Mouse (Mus musculus) midbrain, embryonic 13.5 days (tissue): ENCODE measurements around the gene Prkar1a. TPM values are rescaled to one million over a fixed set of nuclear protein-coding genes. Genes with fewer than 3 reads are reported as not detected.
"Not testable (repeated sequence)": the region's sequence is repeated elsewhere in the genome, so short reads cannot be mapped to it uniquely, and the experiment has no call there.

Source experiments
- ATAC-seq: fragments of 200-750 bp; cut with Nextera tagmentation; 2 replicates; pipeline ENCODE4 v1.8.0; 2017; ENCODE audit warnings: mild to moderate bottlenecking, moderate TSS enrichment, moderate library complexity
- H3K27ac ChIP-seq: fragments of 300-500 bp; sonication (generic); 2 replicates; pipeline ENCODE4 v1.5.1; 2015; ENCODE audit warnings: inconsistent platforms, mild to moderate bottlenecking, moderate library complexity
- H3K27me3 ChIP-seq: fragments of 300-500 bp; sonication (generic); 2 replicates; pipeline ENCODE4 v1.6.1; 2015; ENCODE audit warnings: mild to moderate bottlenecking, inconsistent platforms
- H3K36me3 ChIP-seq: fragments of 300-500 bp; sonication (generic); 2 replicates; pipeline ENCODE4 v1.6.1; 2015; ENCODE audit warnings: mild to moderate bottlenecking, inconsistent platforms
- H3K4me1 ChIP-seq: fragments of 300-500 bp; sonication (generic); replicated peaks from 2 replicates; pipeline ENCODE4 v1.6.1; 2015; ENCODE audit warnings: inconsistent platforms
- H3K4me2 ChIP-seq: fragments of 300-500 bp; sonication (generic); replicated peaks from 2 replicates; pipeline ENCODE4 v1.6.1; 2015; ENCODE audit warnings: moderate library complexity, mild to moderate bottlenecking, inconsistent platforms
- H3K4me3 ChIP-seq: fragments of 300-500 bp; sonication (generic); replicated peaks from 2 replicates; pipeline ENCODE4 v1.5.1; 2015; ENCODE audit warnings: mild to moderate bottlenecking, inconsistent platforms
- H3K9ac ChIP-seq: fragments of 300-500 bp; sonication (generic); replicated peaks from 2 replicates; pipeline ENCODE4 v1.6.1; 2015; ENCODE audit warnings: mild to moderate bottlenecking, inconsistent platforms
- H3K9me3 ChIP-seq: fragments of 300-500 bp; sonication (generic); 2 replicates; pipeline ENCODE4 v1.6.1; 2016; ENCODE audit warnings: mild to moderate bottlenecking, inconsistent platforms
- WGBS: fragments of 180-500 bp; shearing (Covaris S2); methylation state at CpG from one replicate; pipeline ENCODE4 v1.1.7; 2015; 5-methylcytosine and 5-hydroxymethylcytosine counted together
- polyA plus RNA-seq: library from polyadenylated mRNA; unstranded; fragments of >200 nt; fragmentation: Nextera tagmentation; extraction: Ambion mirVana; gene quantifications from 2 replicates; pipeline ENCODE4 v1.2.1, GENCODE M21; 2015

Gene Prkar1a
- 471 and 522 TPM in 2 replicates for polyA plus RNA-seq

DNA sequence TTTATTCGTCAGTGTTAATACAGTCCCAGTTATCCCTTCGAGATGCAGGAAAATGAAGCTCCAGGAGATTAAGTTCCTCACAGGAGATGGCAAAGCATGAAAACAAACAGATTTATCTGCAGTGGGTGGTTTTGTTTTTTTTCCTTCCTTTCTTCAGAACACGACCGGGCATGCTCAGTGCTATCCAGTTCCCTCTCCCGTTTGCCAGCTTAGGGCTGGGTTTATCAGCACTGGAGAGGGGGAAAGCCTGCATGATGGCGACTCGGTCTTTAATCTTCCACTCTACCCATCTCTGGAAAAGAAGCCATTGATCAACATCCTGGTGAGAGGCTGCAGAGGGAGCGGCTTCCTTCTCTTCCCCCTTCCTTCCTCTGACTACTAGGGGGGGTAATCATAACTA, at the start of gene Prkar1a:
Prkar1a (plus strand) TSS at position 200 of the 400 bp plus-strand sequence.
- H3K4me2 ChIP-seq, result peak within 1 kb of the TSS; percentile 88
- H3K4me3 ChIP-seq, result peak within 1 kb of the TSS; percentile 97
- peaks cover 11% of the 10 kb centered on the region for H3K36me3 ChIP-seq
- no peaks in the 10 kb centered on the region for H3K27me3 ChIP-seq
- H3K4me1 ChIP-seq, result peaks cover 49% of the 10 kb centered on the region
- no peak for ATAC-seq
- H3K27ac ChIP-seq, result peak within 1 kb of the TSS; percentile 98
- WGBS, result 31% methylated on average over 8 of the region's 8 CpGs
- peak within 1 kb of the TSS; percentile 97 for H3K9ac ChIP-seq
- no peaks in the 10 kb centered on the region for H3K9me3 ChIP-seq

DNA sequence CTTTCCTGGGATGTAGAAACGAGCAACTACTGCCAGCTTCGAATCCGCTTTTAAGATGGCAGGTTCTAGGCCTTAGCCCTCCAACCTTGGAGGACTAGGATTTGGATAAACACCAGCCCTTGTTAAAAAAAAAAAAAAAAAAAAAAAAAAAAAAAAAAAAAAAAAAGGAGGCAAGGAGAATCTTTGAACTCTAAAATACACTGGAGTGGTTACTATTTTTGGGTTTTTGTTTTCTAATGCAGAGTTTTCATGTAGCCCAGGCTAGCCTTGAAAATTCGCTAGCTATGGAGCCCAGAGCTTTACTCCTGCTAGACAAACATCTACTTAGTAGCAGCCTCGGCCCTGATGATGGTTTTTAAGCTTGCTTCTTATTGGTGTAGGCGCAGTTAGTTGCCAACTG, 41.6 kb upstream of the Prkar1a start:
- Histone ChIP-seq H3K4me3 (no peak overlapping the region), H3K36me3 (no peaks in the 10 kb centered on the region), H3K4me2 (no peak overlapping the region), H3K27ac (no peak overlapping the region), H3K9ac (no peak overlapping the region), H3K27me3 (no peaks in the 10 kb centered on the region), H3K9me3 (no peaks in the 10 kb centered on the region), H3K4me1 (peaks cover 15% of the 10 kb centered on the region)
- no peak for ATAC-seq
- 82% methylated on average over 6 of the region's 6 CpGs for WGBS

DNA sequence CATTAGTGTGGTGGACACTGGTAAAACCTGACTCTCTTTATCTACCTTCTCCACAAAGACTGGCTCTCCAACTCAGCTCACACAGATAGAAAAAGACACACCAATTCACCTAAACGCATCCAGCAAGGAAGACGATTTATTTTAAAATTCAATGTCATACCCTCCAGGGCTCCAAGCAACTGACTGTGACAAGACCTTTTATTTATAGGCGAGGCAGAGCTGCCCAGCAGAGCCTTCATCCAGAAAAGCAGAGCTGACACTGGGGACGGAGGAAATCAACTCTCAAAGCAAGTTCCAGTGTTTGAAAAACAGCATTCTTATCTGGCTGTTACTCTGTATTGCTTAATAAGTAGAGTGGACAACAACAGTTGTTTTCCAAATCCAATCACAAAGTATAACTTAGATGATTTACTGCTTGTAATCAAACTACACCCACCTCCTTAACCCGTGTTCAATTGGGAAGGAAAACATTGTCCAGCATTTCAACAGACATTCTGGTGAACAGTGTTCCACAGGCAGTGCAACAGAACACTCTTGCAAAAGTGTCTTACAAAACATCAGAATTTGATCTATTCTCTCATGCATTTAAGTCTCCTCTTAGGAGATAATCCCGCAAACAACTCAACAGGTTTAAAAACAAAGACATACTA, 40.1 kb upstream of the Prkar1a start:
- ATAC-seq, result no peak
- no peak overlapping the region for H3K27ac ChIP-seq
- H3K9ac ChIP-seq, result no peak overlapping the region
- no peak overlapping the region for H3K4me3 ChIP-seq
- 0 out of 2 replicates have a peak, but pooled peaks cover 3% of the 10 kb centered on the region for H3K27me3 ChIP-seq
- H3K4me2 ChIP-seq, result no peak overlapping the region
- 70% methylated on average over 6 of the region's 6 CpGs for WGBS
- no peaks in the 10 kb centered on the region for H3K36me3 ChIP-seq
- H3K9me3 ChIP-seq, result no peaks in the 10 kb centered on the region
- peaks cover 15% of the 10 kb centered on the region for H3K4me1 ChIP-seq

DNA sequence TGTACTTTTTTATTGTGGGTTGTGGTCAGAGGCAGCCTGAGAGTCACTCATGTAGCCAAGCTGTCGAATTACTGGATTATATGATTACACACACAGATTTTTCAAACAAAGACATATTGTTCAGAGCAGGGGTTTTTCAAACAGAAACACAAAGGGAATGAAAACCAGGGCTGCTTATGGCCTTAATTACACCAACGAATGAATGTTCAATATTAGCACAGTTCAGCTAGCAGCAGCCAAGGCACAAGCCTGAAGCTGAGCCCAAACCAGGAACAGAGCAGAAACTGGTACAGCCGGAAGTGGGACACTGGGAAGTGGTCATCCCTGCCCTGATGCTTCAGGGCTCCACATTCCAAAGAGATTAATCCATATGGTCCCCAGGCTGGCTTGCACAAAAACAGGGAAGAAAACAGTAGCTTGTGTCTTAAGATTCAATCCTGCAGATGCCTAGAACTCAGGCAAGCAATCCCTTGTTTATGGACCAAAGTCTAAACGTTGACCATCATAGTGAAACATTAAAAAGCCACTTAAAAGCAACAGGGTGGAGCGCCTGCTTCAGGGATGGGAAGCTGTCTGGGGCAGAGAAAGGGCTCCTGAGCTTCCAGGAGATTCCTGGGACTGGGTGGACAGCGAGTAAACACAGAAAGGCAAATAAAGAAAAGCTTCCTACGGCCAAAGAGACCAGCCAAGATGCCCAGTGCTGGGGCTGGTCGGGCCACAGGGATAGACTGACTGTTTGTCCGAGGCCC, 39.0 kb upstream of the Prkar1a start:
- Histone ChIP-seq H3K4me3 (peak overlapping the region; percentile 58), H3K4me1 (peaks cover 15% of the 10 kb centered on the region), H3K27me3 (0 out of 2 replicates have a peak, but pooled peaks cover 3% of the 10 kb centered on the region), H3K27ac (no peak overlapping the region), H3K9me3 (no peaks in the 10 kb centered on the region), H3K36me3 (no peaks in the 10 kb centered on the region), H3K4me2 (peak overlapping the region; percentile 84), H3K9ac (peak overlapping the region; percentile 73)
- 12% methylated on average over 9 of the region's 9 CpGs for WGBS
- no peak for ATAC-seq

DNA sequence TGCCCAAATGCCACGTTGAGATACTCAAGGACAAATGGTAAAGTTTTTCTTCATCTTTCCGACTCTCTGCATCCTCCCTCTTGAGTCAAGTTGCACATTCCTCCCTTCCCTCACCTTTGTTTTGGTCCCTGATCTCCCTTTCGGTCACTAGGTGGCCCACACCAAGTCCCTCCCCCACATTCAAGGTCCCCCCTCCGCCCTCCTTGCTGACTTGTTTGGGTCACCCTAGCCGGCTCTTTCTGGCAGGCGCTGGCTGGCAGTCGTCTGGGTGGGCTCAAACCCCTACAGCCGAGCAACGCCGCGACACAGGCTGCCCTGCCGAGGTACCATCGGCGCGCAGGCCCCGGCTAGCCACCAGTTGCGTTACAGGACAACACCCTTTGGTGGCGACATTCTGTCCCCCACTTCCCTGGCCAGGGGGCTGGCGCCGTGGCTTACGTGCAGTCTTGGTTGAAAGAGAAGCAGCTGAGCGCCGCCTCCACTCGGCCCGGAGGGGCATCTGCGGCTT, 38.4 kb upstream of the Prkar1a start:
- Histone ChIP-seq H3K27me3 (0 out of 2 replicates have a peak, but pooled peaks cover 3% of the 10 kb centered on the region), H3K4me3 (peak overlapping the region; percentile 58), H3K9ac (peak overlapping the region; percentile 73), H3K27ac (peak overlapping the region; percentile 61; the same call in 1 of the 2 replicates), H3K4me2 (peak overlapping the region; percentile 84), H3K36me3 (no peaks in the 10 kb centered on the region), H3K4me1 (peaks cover 15% of the 10 kb centered on the region), H3K9me3 (no peaks in the 10 kb centered on the region)
- no peak; the same call in 1 of the 2 replicates for ATAC-seq
- WGBS, result under 1% methylated on average over 26 of the region's 26 CpGs

DNA sequence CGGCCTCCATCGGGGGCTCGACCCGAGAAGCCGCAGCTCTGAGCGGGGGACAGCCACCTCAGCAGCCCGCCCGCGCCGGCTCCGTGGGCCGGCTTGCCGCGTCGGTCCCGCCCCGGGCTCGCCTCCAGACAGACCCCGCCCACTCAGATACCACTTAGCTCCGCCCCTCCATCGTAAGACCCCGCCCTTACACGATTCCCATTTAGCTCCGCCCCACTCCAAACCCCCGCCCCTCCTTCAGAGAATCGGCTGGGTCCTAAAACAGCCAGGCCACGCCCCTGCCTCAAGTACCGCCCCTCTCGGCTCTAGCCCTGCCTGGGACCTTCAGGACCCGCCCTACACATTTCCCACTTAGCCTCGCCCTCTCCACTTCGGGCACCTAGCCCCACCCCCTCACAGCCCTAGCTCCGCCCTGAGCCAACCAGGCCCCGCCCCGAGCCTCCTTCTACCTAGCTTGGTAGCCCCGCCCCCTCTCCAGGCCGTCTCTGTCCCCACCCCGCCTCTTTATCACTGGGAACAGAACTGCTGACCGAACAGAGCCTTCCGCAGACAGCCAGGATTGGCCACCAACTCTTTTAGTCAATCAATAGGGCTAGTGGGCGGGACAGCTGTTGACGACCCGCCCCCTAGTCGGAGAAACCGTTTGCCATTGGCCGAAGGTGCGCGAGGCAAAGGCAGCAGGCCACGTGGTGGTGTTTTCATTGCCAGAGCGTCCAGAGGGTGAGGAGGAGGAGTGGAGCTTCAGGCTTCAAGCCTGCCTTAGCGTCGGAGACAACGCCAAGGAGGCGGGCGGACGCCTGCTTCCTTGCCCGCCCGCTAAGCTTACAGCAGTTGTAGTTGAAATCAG, 37.7 kb upstream of the Prkar1a start, which contains the start of gene Wipi1:
Wipi1 (minus strand) TSS at position 665 of the 847 bp plus-strand sequence.
- peak; percentile 97 for ATAC-seq

DNA sequence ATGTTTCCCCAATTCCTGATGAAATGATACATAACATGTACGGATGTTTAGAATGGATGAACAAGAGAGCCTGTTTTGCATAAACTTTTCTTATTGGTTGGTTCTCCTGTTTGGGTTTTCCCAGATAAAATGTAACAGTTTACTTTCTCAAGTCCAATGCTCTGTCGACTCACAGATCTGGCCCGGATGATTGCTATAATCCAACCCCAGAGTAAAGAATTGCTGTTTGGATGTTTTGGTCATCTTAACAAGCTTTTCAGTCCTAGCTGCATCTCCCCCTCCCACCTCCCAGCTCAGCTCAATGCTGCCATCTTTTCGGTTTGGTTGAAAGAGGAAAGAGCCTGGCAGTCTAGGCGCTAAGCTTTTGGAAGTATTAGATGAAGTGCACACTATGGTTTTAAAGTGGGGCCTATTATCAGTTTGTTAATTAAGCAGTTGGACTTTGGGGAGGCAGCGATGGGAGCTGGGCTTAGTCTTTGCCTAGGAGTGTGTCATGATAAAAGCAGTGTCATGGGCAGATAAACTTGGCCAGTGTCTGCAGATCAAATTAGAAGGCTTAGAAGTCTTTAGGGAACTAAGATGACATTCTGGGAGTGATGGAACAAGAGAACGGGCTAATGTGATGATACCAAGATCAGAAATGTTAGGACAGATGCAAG, 36.2 kb upstream of the Prkar1a start:
- no peak for ATAC-seq
- WGBS, result 68% methylated on average over 7 of the region's 7 CpGs

More for the DNA sequence above, 37.7 kb upstream of the Prkar1a start, which contains the start of gene Wipi1:
- Histone ChIP-seq H3K9me3 (no peaks in the 10 kb centered on the region), H3K27ac (peak within 1 kb of the TSS; percentile 61; the same call in 1 of the 2 replicates), H3K4me3 (peak within 1 kb of the TSS; percentile 58), H3K4me2 (peak within 1 kb of the TSS; percentile 84), H3K9ac (peak within 1 kb of the TSS; percentile 73), H3K36me3 (no peaks in the 10 kb centered on the region), H3K4me1 (peaks cover 15% of the 10 kb centered on the region), H3K27me3 (0 out of 2 replicates have a peak, but pooled peaks cover 3% of the 10 kb centered on the region)
- WGBS, result under 1% methylated on average over 56 of the region's 58 CpGs

DNA sequence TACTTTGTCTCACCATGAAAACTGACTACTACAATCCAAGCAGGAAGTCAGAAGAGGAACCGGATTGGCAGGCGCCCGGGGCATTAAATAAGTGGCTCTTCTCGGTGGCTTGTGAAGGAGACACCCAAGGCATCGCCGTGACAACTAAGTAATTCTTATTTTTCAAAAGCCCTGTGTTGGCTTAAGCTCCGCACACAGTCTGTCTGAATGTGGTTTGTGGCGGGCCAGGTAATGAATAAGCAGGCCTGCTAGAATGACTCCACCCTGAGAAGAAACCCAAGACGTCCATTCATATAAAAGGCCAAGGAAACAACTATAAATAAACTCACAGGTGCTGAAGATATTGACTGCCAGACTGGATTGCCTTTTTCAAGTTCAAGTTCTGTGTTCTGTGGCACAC, 33.9 kb upstream of the Prkar1a start:
- Histone ChIP-seq H3K27ac (no peak overlapping the region), H3K4me3 (no peak overlapping the region), H3K36me3 (no peaks in the 10 kb centered on the region), H3K9ac (no peak overlapping the region), H3K4me2 (no peak overlapping the region), H3K27me3 (0 out of 2 replicates have a peak, but pooled peaks cover 4% of the 10 kb centered on the region), H3K4me1 (peaks cover 9% of the 10 kb centered on the region), H3K9me3 (no peaks in the 10 kb centered on the region)
- no peak for ATAC-seq
- WGBS, result 54% methylated on average over 9 of the region's 9 CpGs

More for the DNA sequence above, 36.2 kb upstream of the Prkar1a start:
- Histone ChIP-seq H3K4me3 (no peak overlapping the region), H3K4me2 (no peak overlapping the region), H3K27ac (no peak overlapping the region), H3K36me3 (no peaks in the 10 kb centered on the region), H3K9me3 (no peaks in the 10 kb centered on the region), H3K27me3 (0 out of 2 replicates have a peak, but pooled peaks cover 3% of the 10 kb centered on the region), H3K4me1 (peaks cover 15% of the 10 kb centered on the region), H3K9ac (no peak overlapping the region)

DNA sequence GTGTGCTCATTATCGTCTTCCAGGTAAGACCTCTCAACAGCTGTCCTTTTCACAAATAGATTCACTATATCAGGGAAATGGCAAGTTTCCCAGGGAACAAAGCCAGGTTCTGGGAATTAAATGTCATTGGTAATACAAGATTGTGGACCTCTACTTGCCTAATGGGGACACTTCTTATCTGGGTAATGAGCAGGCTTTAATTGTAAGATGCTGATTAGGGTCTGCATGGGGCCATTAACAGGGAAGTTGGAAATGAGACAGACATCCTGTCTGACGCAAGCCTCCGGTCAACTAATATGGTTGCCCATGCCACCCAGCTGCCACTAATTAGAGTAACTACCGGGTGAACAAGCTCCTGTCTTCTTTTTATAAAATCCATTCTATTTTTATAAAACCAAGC, 32.9 kb upstream of the Prkar1a start:
- Histone ChIP-seq H3K27me3 (0 out of 2 replicates have a peak, but pooled peaks cover 6% of the 10 kb centered on the region), H3K4me2 (no peak overlapping the region), H3K9ac (no peak overlapping the region), H3K36me3 (no peaks in the 10 kb centered on the region), H3K4me3 (no peak overlapping the region), H3K9me3 (no peaks in the 10 kb centered on the region), H3K27ac (no peak overlapping the region), H3K4me1 (0 out of 2 replicates have a peak, but pooled peaks cover 3% of the 10 kb centered on the region)
- no peak for ATAC-seq
- WGBS, result 88% methylated on average over 4 of the region's 4 CpGs

DNA sequence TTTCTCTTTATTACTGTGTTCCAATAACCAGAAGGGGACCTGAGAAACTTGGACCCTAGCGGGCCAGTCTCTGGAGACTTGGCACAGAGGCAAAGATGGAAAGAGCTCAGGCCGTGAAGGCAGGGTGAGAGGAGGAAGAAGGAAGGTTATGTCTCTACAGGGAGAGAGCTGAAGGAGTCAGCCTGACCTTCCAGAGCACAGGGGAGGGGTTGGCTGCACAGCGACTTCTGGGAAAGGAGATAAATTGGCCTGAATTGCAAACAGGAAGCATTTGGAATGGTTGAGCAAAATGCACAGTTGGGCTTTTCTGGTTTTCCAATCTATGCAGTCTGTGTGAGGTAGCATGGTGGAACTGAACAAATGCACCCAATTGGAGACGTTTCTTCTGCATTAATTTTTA, 32.4 kb upstream of the Prkar1a start:
- WGBS, result 75% methylated on average over 4 of the region's 4 CpGs
- no peak overlapping the region for H3K4me2 ChIP-seq
- no peak for ATAC-seq

DNA sequence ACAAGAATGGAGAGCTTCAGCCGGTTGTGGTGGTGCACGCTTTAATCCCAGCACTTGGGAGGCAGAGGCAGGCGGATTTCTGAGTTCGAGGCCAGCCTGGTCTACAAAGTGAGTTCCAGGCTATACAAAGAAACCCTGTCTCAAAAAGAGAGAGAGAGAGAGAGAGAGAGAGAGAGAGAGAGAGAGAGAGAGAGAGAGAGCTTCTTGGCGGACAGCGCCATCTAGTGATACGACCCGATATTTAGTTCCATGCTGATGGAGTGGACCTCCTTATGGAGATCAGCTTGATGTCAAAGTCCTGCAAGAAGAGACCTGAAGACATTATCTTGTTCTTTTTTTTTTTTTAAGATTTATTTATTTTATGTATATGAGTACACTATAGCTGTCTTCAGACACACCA, 30.1 kb upstream of the Prkar1a start:
- ATAC-seq, H3K4me1 ChIP-seq, H3K4me2 ChIP-seq, H3K9me3 ChIP-seq, H3K36me3 ChIP-seq, H3K4me3 ChIP-seq, H3K27me3 ChIP-seq, H3K27ac ChIP-seq, H3K9ac ChIP-seq: not testable (repeated sequence)
- whole genome bisulfite sequencing, result 37% methylated on average over 8 of the region's 8 CpGs

More for the DNA sequence above, 32.4 kb upstream of the Prkar1a start:
- H3K27me3 ChIP-seq, result 0 out of 2 replicates have a peak, but pooled peaks cover 6% of the 10 kb centered on the region
- H3K36me3 ChIP-seq, result no peaks in the 10 kb centered on the region
- H3K9me3 ChIP-seq, result no peaks in the 10 kb centered on the region
- no peak overlapping the region for H3K9ac ChIP-seq
- no peak overlapping the region for H3K27ac ChIP-seq
- H3K4me3 ChIP-seq, result no peak overlapping the region
- 0 out of 2 replicates have a peak, but pooled peaks cover 3% of the 10 kb centered on the region for H3K4me1 ChIP-seq
